Mouse (Mus musculus) stomach, embryonic 14.5 days (tissue): ENCODE data around the gene Robo4. TPM values are rescaled to one million over a fixed set of nuclear protein-coding genes. Genes with fewer than 3 reads are reported as not detected.

Source experiments
- ATAC-seq: fragments of 200-750 bp; cut with Nextera tagmentation; 2 replicates; pipeline ENCODE4 v1.8.0; 2017; ENCODE audit warnings: low read depth, moderate TSS enrichment; ENCODE audit not compliant: insufficient number of reproducible peaks, insufficient read depth, low FRiP score
- H3K27ac ChIP-seq: fragments of 300-500 bp; sonication (generic); 2 replicates; pipeline ENCODE4 v1.5.1; 2014; ENCODE audit warnings: mild to moderate bottlenecking, low read length, moderate library complexity, mixed read lengths
- H3K27me3 ChIP-seq: fragments of 300-500 bp; sonication (generic); 2 replicates; pipeline ENCODE4 v1.6.1; 2014; ENCODE audit warnings: low read length, control low read depth, mixed read lengths; ENCODE audit not compliant: control insufficient read depth, insufficient read depth
- H3K36me3 ChIP-seq: fragments of 300-500 bp; sonication (generic); 2 replicates; pipeline ENCODE4 v1.6.1; 2014; ENCODE audit warnings: mild to moderate bottlenecking, control low read depth, low read length, moderate library complexity, mixed read lengths; ENCODE audit not compliant: control insufficient read depth, insufficient read depth
- H3K4me1 ChIP-seq: fragments of 300-500 bp; sonication (generic); 2 replicates; pipeline ENCODE4 v1.6.1; 2014; ENCODE audit warnings: low read length, control low read depth, mixed read lengths; ENCODE audit not compliant: control insufficient read depth, insufficient read depth
- H3K4me2 ChIP-seq: fragments of 300-500 bp; sonication (generic); replicated peaks from 2 replicates; pipeline ENCODE4 v1.6.1; 2014; ENCODE audit warnings: low read depth, low read length, control low read depth
- H3K4me3 ChIP-seq: fragments of 300-500 bp; sonication (generic); 2 replicates; pipeline ENCODE4 v1.5.1; 2014; ENCODE audit warnings: low read depth, low read length, control low read depth
- H3K9ac ChIP-seq: fragments of 300-500 bp; sonication (generic); replicated peaks from 2 replicates; pipeline ENCODE4 v1.6.1; 2014; ENCODE audit warnings: low read depth, mild to moderate bottlenecking, control low read depth, low read length, moderate library complexity, mixed read lengths
- H3K9me3 ChIP-seq: fragments of 300-500 bp; sonication (generic); 2 replicates; pipeline ENCODE4 v1.6.1; 2016; ENCODE audit warnings: low read depth, low read length, control low read depth; ENCODE audit not compliant: control insufficient read depth
- WGBS: fragments of 180-500 bp; shearing (Covaris S2); extraction: QIAGEN DNeasy Blood & Tissue Kit; methylation state at CpG from one replicate; pipeline ENCODE4 v1.1.7; 2014; 5-methylcytosine and 5-hydroxymethylcytosine counted together
- polyA plus RNA-seq: library from polyadenylated mRNA; unstranded; fragments of >200 nt; fragmentation: Nextera tagmentation; extraction: Ambion mirVana; gene quantifications from 2 replicates; pipeline ENCODE4 v1.2.1, GENCODE M21; 2014

The Robo4 gene
- polyA plus RNA-seq, 1 experiment from 2014 or later: 8.9 TPM

DNA sequence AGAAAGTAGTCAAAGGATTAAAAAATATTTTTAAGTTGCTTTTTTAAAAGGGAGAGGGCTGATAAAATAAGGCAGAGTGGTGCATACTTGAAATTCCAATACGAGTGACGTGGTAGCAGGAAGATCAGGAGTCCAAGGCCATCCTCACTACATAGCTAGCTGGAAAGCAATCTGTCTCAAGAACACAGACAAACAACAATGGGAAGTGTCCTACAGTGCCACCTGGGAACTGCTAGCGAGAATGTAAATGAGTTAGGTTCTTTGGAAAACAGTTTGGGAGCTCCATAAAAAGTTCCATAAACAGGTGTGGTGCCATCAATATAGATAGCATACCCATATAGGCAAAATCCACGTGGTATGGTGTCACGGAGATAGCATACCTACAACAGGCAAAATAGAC, 36.0 kb upstream of the Robo4 start:
- Histone ChIP-seq H3K9me3 (no peaks in the 10 kb centered on the region), H3K4me3 (no peak overlapping the region), H3K36me3 (no peaks in the 10 kb centered on the region), H3K9ac (no peak overlapping the region), H3K27me3 (no peaks in the 10 kb centered on the region), H3K4me1 (no peaks in the 10 kb centered on the region), H3K27ac (no peak overlapping the region), H3K4me2 (no peak overlapping the region)
- 53% methylated on average over 5 of the region's 5 CpGs for WGBS
- ATAC-seq: no peak

DNA sequence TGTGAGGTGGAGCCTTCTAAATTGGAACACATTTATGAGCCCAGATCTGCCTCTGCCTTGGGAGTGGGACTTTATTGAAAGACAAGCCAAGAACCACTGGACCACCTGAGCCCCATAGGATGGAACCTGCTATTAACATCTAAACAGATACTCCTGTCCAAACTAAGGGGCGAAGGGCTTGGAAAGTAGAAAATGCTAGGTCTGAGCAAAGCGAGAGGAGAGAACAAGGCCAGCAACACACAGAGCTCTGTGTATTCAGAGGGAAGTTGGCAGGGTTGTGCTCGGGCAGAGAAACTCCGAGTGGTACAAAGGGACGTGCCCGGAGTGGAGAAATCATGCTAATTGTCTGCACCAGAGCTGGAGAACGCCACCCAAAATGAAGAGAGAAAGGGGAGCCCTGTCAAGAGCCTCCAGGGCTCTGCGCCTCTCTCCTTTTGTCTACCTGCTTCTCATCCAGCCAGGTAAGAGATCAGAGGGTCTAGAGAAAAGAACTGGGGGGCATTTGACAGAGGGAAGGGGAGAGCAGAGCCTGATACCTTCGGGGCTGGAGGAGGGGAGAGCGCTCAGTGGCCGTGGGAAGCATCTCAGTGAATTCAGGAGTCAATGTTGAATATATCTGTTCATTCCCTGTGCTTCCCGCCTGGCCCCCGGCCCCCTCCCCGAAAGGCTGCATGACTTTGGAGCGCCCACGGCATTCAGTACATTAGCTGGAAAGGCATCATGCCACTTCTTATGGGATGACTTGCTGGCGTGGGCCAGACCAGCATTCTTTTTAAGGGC, 34.2 kb upstream of the Robo4 start, which contains the start of gene Hepacam:
TSS of gene Hepacam (plus strand) at position 51 of the 780 bp plus-strand sequence.
- Histone ChIP-seq H3K4me3 (no peak within 1 kb of the TSS), H3K36me3 (no peaks in the 10 kb centered on the region), H3K27ac (no peak within 1 kb of the TSS), H3K4me2 (no peak within 1 kb of the TSS), H3K4me1 (no peaks in the 10 kb centered on the region), H3K9ac (no peak within 1 kb of the TSS), H3K27me3 (no peaks in the 10 kb centered on the region), H3K9me3 (no peaks in the 10 kb centered on the region)
- no peak for ATAC-seq
- 88% methylated on average over 17 of the region's 17 CpGs for WGBS

DNA sequence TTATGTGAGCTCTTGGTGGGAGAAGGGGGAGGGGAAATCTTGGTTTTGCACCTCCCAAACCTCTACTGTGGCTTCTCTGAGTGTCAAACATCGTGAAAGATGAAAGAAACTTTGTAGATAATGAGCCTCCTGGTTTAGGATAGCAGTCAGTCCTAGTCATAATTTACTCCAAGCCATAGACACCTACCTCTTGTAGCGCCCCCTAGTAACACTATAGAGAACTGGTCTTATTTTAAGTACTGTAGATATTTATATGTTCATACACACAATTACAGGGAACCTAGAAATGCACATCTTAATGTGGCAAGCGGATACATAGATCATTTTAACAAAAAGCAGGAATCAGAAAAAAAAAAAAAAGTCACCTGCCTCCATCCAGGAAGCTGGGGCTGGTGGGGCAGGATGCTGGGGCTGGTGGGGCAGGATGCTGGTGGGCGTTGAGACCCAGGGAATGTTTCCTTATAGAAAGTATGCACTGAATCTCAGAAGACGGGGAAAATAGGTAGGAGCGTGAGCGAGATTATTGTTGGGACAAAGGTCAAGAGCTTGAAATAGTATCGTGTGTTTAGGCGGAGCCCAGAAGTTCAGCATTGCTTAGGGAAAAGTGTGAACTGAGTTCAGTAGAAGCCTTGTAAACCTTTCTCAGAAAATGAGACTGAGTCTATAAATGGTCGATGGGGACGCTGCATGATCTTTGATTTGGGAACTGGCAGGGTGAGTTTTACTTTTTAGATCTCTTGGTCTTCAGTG, 33.4 kb upstream of the Robo4 start:
- no peaks in the 10 kb centered on the region for H3K36me3 ChIP-seq
- H3K27ac ChIP-seq: no peak overlapping the region
- WGBS: 61% methylated on average over 11 of the region's 11 CpGs
- no peak overlapping the region for H3K4me2 ChIP-seq
- H3K4me1 ChIP-seq: no peaks in the 10 kb centered on the region
- H3K9ac ChIP-seq: no peak overlapping the region
- no peak overlapping the region for H3K4me3 ChIP-seq
- ATAC-seq: no peak
- no peaks in the 10 kb centered on the region for H3K9me3 ChIP-seq
- no peaks in the 10 kb centered on the region for H3K27me3 ChIP-seq

DNA sequence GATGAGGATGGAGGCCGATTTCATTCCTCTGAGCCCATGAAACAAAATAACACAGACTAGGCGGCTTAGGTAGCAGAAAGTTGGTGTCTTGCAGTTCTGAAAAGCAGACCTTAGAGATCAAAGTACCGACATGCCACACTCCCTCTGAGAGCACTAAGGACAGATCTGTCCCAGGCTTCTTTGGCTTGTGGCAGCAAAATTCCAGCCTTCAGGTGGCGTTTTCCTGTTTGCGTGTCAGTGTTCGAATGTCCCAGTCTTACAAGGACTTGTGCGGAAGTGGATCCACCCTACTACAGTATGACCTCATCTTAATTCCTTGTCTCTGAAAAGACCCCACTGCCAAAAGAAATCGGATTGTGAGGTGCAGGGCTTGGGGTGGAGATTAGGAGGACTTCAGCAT, 32.8 kb upstream of the Robo4 start:
- Histone ChIP-seq H3K36me3 (no peaks in the 10 kb centered on the region), H3K27me3 (no peaks in the 10 kb centered on the region), H3K4me3 (no peak overlapping the region), H3K9ac (no peak overlapping the region), H3K4me2 (no peak overlapping the region), H3K9me3 (no peaks in the 10 kb centered on the region), H3K27ac (no peak overlapping the region), H3K4me1 (no peaks in the 10 kb centered on the region)
- no peak for ATAC-seq
- 69% methylated on average over 8 of the region's 8 CpGs for WGBS

DNA sequence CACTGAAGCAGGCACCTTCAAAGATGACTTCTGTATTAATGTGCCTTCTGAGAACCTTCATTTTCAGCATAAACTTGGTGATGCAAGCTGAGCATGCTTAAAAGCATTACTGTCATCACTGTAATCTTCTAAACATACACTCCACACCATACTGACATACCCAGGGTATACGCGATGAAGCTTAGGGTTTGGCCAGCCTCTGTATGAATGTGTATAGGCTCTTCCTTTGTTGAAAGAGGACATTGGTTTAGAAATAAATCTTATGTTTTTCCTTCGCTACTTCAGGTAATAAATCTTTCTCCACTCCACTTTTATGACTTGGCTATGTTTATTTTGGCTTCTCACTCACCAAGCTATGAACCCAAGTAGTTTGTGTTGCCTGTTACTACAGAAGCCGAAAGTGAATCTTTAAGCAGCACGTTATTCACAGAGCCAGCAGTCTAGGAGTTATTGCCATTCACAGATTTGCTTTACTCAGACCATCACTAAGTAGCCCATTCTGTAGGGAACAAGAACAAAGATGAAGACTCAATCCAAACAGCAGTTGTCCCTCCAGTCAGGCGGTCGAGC, 30.4 kb upstream of the Robo4 start:
- Histone ChIP-seq H3K36me3 (no peaks in the 10 kb centered on the region), H3K27me3 (no peaks in the 10 kb centered on the region), H3K27ac (no peak overlapping the region), H3K4me1 (no peaks in the 10 kb centered on the region), H3K9me3 (no peaks in the 10 kb centered on the region), H3K4me2 (no peak overlapping the region), H3K9ac (no peak overlapping the region), H3K4me3 (no peak overlapping the region)
- WGBS: 79% methylated on average over 7 of the region's 7 CpGs
- no peak for ATAC-seq

DNA sequence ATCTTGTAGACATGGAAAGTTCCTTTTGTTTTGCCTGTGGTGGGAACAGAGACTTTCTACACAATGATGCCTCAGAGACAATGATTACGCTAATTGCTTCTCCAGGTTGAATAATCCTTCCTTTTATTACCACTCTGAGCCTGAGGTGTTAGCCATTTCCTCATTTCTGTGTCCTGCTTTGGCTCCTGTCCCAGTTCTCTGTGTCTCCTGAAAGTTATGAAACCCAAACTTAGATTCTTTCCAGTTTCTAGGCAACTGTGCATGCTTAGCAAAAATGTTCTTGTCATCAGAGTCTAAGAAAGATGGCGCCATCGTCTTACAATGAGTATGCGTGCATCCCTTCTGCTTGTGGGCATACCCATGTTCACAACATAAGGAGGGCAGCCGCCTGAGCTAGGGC, 26.0 kb upstream of the Robo4 start:
- ATAC-seq: no peak
- Histone ChIP-seq H3K4me1 (no peaks in the 10 kb centered on the region), H3K36me3 (no peaks in the 10 kb centered on the region), H3K9me3 (no peaks in the 10 kb centered on the region), H3K4me2 (no peak overlapping the region), H3K9ac (no peak overlapping the region), H3K27ac (no peak overlapping the region), H3K4me3 (no peak overlapping the region), H3K27me3 (no peaks in the 10 kb centered on the region)
- 95% methylated on average over 5 of the region's 5 CpGs for WGBS

DNA sequence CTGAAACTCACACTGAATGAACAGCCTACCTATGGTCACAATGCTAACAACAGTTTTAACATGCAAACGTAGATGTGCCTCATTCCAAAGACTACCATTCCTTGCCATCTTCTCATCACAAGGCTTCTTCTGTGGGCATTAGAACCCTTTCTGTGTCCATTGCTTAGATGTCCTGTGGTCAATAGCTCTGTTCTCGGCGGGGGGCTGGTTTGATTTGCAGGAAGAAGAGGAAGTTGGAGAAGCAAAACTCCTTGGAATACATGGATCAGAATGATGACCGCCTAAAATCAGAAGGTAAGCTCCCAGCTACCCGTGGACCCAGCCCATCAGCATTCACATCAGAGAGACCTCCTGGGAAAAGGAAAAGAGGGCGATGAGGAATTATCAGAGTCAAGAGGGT, 18.5 kb upstream of the Robo4 start:
- no peaks in the 10 kb centered on the region for H3K36me3 ChIP-seq
- no peak overlapping the region for H3K27ac ChIP-seq
- ATAC-seq: no peak
- no peak overlapping the region for H3K4me3 ChIP-seq
- no peak overlapping the region for H3K4me2 ChIP-seq
- WGBS: 92% methylated on average over 6 of the region's 6 CpGs
- 0 out of 2 replicates have a peak, but pooled peaks cover 3% of the 10 kb centered on the region for H3K4me1 ChIP-seq
- no peaks in the 10 kb centered on the region for H3K9me3 ChIP-seq
- no peak overlapping the region for H3K9ac ChIP-seq
- 0 out of 2 replicates have a peak, but pooled peaks cover 7% of the 10 kb centered on the region for H3K27me3 ChIP-seq

DNA sequence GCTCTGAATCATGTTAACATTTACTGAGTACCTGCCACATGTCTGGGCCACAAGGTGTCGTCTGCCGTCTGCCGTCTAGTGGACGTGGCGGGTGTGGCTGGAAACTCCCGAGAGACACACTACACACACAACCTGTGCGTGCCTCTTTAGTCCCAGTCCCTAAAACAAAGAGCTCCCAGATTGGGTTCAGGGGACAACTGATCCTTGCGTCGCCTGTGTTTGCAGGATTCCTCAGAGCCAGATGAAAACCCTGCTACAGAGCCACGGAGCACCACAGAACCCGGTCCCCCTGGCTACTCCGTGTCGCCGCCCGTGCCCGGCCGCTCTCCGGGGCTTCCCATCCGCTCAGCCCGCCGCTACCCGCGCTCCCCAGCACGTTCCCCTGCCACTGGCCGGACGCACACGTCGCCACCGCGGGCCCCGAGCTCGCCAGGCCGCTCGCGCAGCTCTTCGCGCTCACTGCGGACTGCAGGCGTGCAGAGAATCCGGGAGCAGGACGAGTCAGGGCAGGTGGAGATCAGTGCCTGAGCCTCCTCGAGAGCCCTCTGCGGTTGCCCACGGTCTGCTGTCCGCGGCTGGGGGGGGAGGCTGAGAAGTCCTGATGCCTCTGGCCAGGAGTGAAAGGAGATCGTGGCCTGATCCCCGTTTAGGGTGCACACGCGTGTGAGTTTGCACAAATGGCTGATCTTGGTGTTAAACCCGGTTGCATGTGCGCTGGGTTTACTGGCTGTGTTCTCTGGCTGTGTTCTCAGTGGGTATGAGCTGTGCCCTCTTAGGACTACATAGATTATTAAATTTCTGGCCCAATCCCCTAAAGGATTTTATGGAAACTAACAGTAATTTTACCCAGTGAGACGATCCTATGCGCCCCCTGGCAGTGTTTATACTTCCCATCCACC, 17.2 kb upstream of the Robo4 start:
- Histone ChIP-seq H3K27me3 (0 out of 2 replicates have a peak, but pooled peaks cover 7% of the 10 kb centered on the region), H3K4me3 (peak overlapping the region; percentile 33), H3K27ac (no peak overlapping the region), H3K9ac (peak overlapping the region; percentile 28; the same call in 1 of the 2 replicates), H3K36me3 (no peaks in the 10 kb centered on the region), H3K4me2 (peak overlapping the region; percentile 82), H3K9me3 (no peaks in the 10 kb centered on the region), H3K4me1 (0 out of 2 replicates have a peak, but pooled peaks cover 3% of the 10 kb centered on the region)
- ATAC-seq: peak; percentile 78; the same call in 1 of the 2 replicates
- 6% methylated on average over 54 of the region's 54 CpGs for WGBS
